Mouse (Mus musculus) G1E (cell line): ENCODE results near the gene Pole2.

Source experiments
- CTCF ChIP-seq: IDR thresholded peaks from 2 replicates; pipeline ENCODE4 v1.5.1; 2012; ENCODE audit warnings: low read depth, low read length, inconsistent platforms, mixed read lengths
- GATA1 ChIP-seq: IDR thresholded peaks from 2 replicates; pipeline ENCODE4 v1.6.1; 2012; ENCODE audit warnings: borderline replicate concordance, low read length, inconsistent platforms, mixed read lengths
- GATA2 ChIP-seq: IDR thresholded peaks from 2 replicates; pipeline ENCODE4 v1.6.1; 2012; ENCODE audit warnings: low read depth, low read length, inconsistent platforms, borderline replicate concordance
- POLR2AphosphoS5 ChIP-seq: IDR thresholded peaks from 2 replicates; pipeline ENCODE4 v1.6.1; 2012; ENCODE audit warnings: low read depth, low read length, inconsistent platforms; ENCODE audit not compliant: insufficient replicate concordance
- TAL1 ChIP-seq: conservative IDR thresholded peaks from 2 replicates; pipeline ENCODE4 v1.6.1; 2012; ENCODE audit warnings: low read depth, low read length, inconsistent platforms, mixed read lengths

DNA sequence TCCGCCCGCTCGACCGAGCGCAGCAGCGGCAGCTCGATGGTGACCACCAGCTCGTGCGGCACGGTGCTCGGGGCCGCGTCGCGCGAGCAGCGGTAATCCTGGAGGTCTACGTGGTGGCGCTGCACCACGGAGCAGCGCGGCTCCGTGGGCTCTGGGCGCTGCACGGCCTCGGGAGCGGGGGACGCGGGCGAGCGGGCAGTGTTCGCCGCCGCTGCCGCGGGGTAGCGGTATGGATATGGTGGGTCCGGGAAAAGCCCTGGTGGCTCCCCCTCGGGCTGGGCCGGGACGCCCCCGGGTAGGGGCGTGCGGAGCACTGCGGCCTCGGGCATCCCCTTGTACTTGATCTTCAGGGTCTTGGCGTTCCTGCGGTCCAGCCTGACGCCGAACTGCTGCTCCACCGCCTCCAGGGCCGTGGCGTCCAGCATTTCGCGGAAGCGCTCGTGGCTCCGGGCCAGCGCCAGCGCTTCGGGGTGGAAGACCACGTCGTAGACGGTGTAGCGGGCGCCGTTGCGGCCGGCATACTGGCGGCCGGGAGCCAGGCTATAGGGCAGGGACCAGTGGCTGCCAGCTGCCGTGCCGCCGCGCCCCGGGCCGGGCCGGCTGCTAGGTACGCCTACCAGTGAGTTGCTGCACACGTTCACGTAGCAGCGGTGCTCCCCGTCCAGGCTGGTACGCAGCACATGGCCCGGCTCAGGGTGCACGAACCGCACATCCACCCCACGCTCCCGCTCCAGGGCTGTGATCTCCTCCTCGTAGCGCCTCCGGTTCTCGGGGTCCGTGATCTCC lies 30.4 kb downstream of the Pole2 start:
- TF ChIP-seq CTCF, result no peak
- TF ChIP-seq TAL1, result no peak
- TF ChIP-seq GATA1, result no peak
- TF ChIP-seq GATA2, result no peak
- TF ChIP-seq POLR2AphosphoS5, result 0 out of 2 replicates have a peak, but pooled peaks have one; percentile 20
